In the genomic region with DNA sequence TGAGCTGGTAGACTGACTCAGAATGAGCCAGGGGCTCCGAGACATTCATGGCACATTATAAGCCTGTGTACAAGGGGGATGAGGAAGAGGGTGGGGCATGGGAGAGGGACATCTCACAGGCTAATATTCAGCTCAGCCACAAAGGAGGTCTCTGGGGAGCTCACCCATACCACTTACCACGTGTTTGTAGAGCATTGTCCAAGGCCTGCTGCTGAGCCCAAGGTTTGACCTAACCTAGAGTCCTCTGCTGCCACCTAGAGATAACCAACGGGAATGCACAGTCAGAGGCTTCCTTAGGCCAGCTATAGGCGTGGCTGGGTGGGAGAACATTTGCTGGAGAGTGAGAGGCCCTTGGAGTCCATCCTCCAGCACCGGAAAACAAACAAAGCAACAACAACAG, we compare ENCODE assay signal across 8 mouse cellular contexts. TPM values are rescaled to one million over a fixed set of nuclear protein-coding genes. Genes with fewer than 3 reads are reported as not detected.
DNase-seq lines count a peak whose midpoint lies in the region; ATAC-seq and TF ChIP-seq lines count a peak whose summit lies in the region.

No protein-coding gene starts in this region.

- H3K9ac ChIP-seq in embryonic facial prominence, embryonic 15.5 days, result no peak overlapping the region
- H3K9ac ChIP-seq in heart, embryonic 11.5 days (ENCODE audit: low read depth, low read length), result no peak overlapping the region
- H3K9ac ChIP-seq in kidney, embryonic 15.5 days, result no peak overlapping the region
- H3K9ac ChIP-seq in liver, embryonic 13.5 days, result no peak overlapping the region
- no peak overlapping the region for H3K9ac ChIP-seq in stomach, postnatal 0 days (ENCODE audit: low read length)

- no peaks in the 10 kb centered on the region for H3K36me3 ChIP-seq in embryonic facial prominence, embryonic 15.5 days
- H3K36me3 ChIP-seq in heart, embryonic 11.5 days (ENCODE audit: control insufficient read depth, insufficient read depth, low read length), result no peaks in the 10 kb centered on the region
- no peaks in the 10 kb centered on the region for H3K36me3 ChIP-seq in kidney, embryonic 15.5 days
- H3K36me3 ChIP-seq in liver, embryonic 13.5 days, result no peaks in the 10 kb centered on the region
- no peaks in the 10 kb centered on the region for H3K36me3 ChIP-seq in stomach, postnatal 0 days (ENCODE audit: control insufficient read depth, insufficient read depth, low read length)

- no peak overlapping the region for H3K4me2 ChIP-seq in embryonic facial prominence, embryonic 15.5 days (replicated peaks)
- H3K4me2 ChIP-seq in heart, embryonic 11.5 days, result no peak overlapping the region
- no peak overlapping the region for H3K4me2 ChIP-seq in kidney, embryonic 15.5 days
- no peak overlapping the region for H3K4me2 ChIP-seq in liver, embryonic 13.5 days
- no peak overlapping the region for H3K4me2 ChIP-seq in stomach, postnatal 0 days (replicated peaks; ENCODE audit: low read depth)

- peak; percentile 97 for ATAC-seq in CD4-positive, CD25-positive, alpha-beta regulatory T cell, adult 4 months
- ATAC-seq in embryonic facial prominence, embryonic 15.5 days (ENCODE audit: insufficient number of reproducible peaks, low FRiP score, low TSS enrichment, low read depth), result 0 out of 2 replicates have a peak, but pooled peaks have one; percentile 51
- peak; percentile 73 for ATAC-seq in heart, embryonic 11.5 days (replicated peaks; ENCODE audit: insufficient number of reproducible peaks, low FRiP score, low TSS enrichment)
- ATAC-seq in kidney, embryonic 15.5 days (replicated peaks; ENCODE audit: low FRiP score), result peak; percentile 87
- peak; percentile 59 for ATAC-seq in liver, embryonic 13.5 days (ENCODE audit: low read depth)
- peak; percentile 84 for ATAC-seq in stomach, postnatal 0 days (ENCODE audit: low FRiP score, low TSS enrichment)

- H3K27me3 ChIP-seq in embryonic facial prominence, embryonic 15.5 days, result peaks cover 10% of the 10 kb centered on the region
- peaks cover 6% of the 10 kb centered on the region; the same call in 1 of the 2 replicates for H3K27me3 ChIP-seq in heart, embryonic 11.5 days (ENCODE audit: control insufficient read depth, insufficient read depth, low read length)
- H3K27me3 ChIP-seq in kidney, embryonic 15.5 days, result peaks cover 10% of the 10 kb centered on the region
- H3K27me3 ChIP-seq in liver, embryonic 13.5 days, result peaks cover 8% of the 10 kb centered on the region
- H3K27me3 ChIP-seq in stomach, postnatal 0 days (ENCODE audit: control insufficient read depth, insufficient read depth, low read length), result no peaks in the 10 kb centered on the region

- H3K27ac ChIP-seq in bone marrow, adult 2 months (ENCODE audit: control insufficient read depth, insufficient read depth, low read depth, low read length, poor library complexity), result no peak overlapping the region
- no peak overlapping the region for H3K27ac ChIP-seq in embryonic facial prominence, embryonic 15.5 days (replicated peaks)
- no peak overlapping the region for H3K27ac ChIP-seq in heart, embryonic 11.5 days (ENCODE audit: low read depth, low read length)
- H3K27ac ChIP-seq in kidney, embryonic 15.5 days, result no peak overlapping the region
- H3K27ac ChIP-seq in liver, embryonic 13.5 days, result peak overlapping the region; percentile 45; the same call in 1 of the 2 replicates
- H3K27ac ChIP-seq in stomach, postnatal 0 days (replicated peaks), result 0 out of 2 replicates have a peak overlapping the region, but pooled peaks have one; percentile 14

- 22% methylated on average over 5 of the region's 5 CpGs for WGBS in bone marrow, adult 2 months
- WGBS in embryonic facial prominence, embryonic 15.5 days, result 22% methylated on average over 5 of the region's 5 CpGs
- 20% methylated on average over 5 of the region's 5 CpGs for WGBS in heart, embryonic 11.5 days (ENCODE audit: insufficient replicate concordance)
- WGBS in kidney, embryonic 15.5 days, result 22% methylated on average over 5 of the region's 5 CpGs
- 18% methylated on average over 5 of the region's 5 CpGs for WGBS in liver, embryonic 13.5 days (ENCODE audit: insufficient replicate concordance)
- WGBS in stomach, postnatal 0 days, result 21% methylated on average over 5 of the region's 5 CpGs

- TF ChIP-seq EP300 in stomach, postnatal 0 days (optimal IDR thresholded peaks at IDR 0.05), result no peak

- H3K9me3 ChIP-seq in embryonic facial prominence, embryonic 15.5 days (replicated peaks), result no peaks in the 10 kb centered on the region
- H3K9me3 ChIP-seq in heart, embryonic 11.5 days (replicated peaks; ENCODE audit: control insufficient read depth, low read length), result no peaks in the 10 kb centered on the region
- H3K9me3 ChIP-seq in kidney, embryonic 15.5 days (replicated peaks), result no peaks in the 10 kb centered on the region
- H3K9me3 ChIP-seq in liver, embryonic 13.5 days (replicated peaks), result no peaks in the 10 kb centered on the region
- no peaks in the 10 kb centered on the region for H3K9me3 ChIP-seq in stomach, postnatal 0 days (ENCODE audit: control insufficient read depth, low read length)

- TF ChIP-seq CTCF in bone marrow, adult 2 months (IDR thresholded peaks at IDR 0.05; ENCODE audit: control insufficient read depth, insufficient read depth, low read length), result peak; percentile 87
- TF ChIP-seq CTCF in stomach, postnatal 0 days (IDR thresholded peaks at IDR 0.05; ENCODE audit: low read depth), result peak; percentile 92

- peak; percentile 70 for DNase-seq in liver, embryonic 13.5 days
- peak; percentile 79 for DNase-seq in neural tube, embryonic 10.5 days (ENCODE audit: extremely low spot score, low spot score)
- DNase-seq in stomach, postnatal 0 days (ENCODE audit: low spot score), result peak; percentile 78

- no peak for TF ChIP-seq POLR2A in bone marrow, adult 2 months (IDR thresholded peaks at IDR 0.05; ENCODE audit: borderline replicate concordance, control insufficient read depth, low read depth, low read length)

- H3K4me3 ChIP-seq in bone marrow, adult 2 months (replicated peaks; ENCODE audit: control insufficient read depth, low read depth, low read length), result no peak overlapping the region
- no peak overlapping the region for H3K4me3 ChIP-seq in embryonic facial prominence, embryonic 15.5 days (replicated peaks)
- no peak overlapping the region for H3K4me3 ChIP-seq in heart, embryonic 11.5 days (ENCODE audit: low read depth, low read length)
- no peak overlapping the region for H3K4me3 ChIP-seq in kidney, embryonic 15.5 days (replicated peaks)
- H3K4me3 ChIP-seq in liver, embryonic 13.5 days (replicated peaks), result no peak overlapping the region
- no peak overlapping the region for H3K4me3 ChIP-seq in stomach, postnatal 0 days (ENCODE audit: low read depth, low read length)

- H3K4me1 ChIP-seq in bone marrow, adult 2 months (ENCODE audit: control insufficient read depth, insufficient read depth, low read length), result no peaks in the 10 kb centered on the region; the same call in 1 of the 2 replicates
- no peaks in the 10 kb centered on the region for H3K4me1 ChIP-seq in embryonic facial prominence, embryonic 15.5 days
- H3K4me1 ChIP-seq in heart, embryonic 11.5 days (ENCODE audit: control insufficient read depth, insufficient read depth, low read length), result peaks cover 8% of the 10 kb centered on the region
- peaks cover 4% of the 10 kb centered on the region; the same call in 1 of the 2 replicates for H3K4me1 ChIP-seq in kidney, embryonic 15.5 days
- peaks cover 50% of the 10 kb centered on the region for H3K4me1 ChIP-seq in liver, embryonic 13.5 days (replicated peaks)
- H3K4me1 ChIP-seq in stomach, postnatal 0 days (replicated peaks; ENCODE audit: control insufficient read depth, insufficient read depth), result no peaks in the 10 kb centered on the region

RNA-seq across cellular contexts. Expression of a gene that starts 36.9 kb away (rescaled TPM):
- polyA plus RNA-seq in CD4-positive, CD25-positive, alpha-beta regulatory T cell, adult 4 months (2017; shearing (Covaris generic)), result 10 to 100 TPM; 41.3 to 42.7 TPM
- polyA plus RNA-seq in bone marrow, adult 2 months (2011; ENCODE audit: insufficient read depth, insufficient read length, low replicate concordance, missing spikeins), result 7.8 and 19.4 TPM in 2 replicates
- 38.9 and 40.0 TPM in 2 replicates for polyA plus RNA-seq in embryonic facial prominence, embryonic 15.5 days (2015; fragmentation: Nextera tagmentation; extraction: Ambion mirVana)
- 45.7 and 50.7 TPM in 2 replicates for polyA plus RNA-seq in heart, embryonic 11.5 days (2014; fragmentation: Nextera tagmentation; extraction: Ambion mirVana)
- 54.1 and 55.1 TPM in 2 replicates for polyA plus RNA-seq in kidney, embryonic 15.5 days (2015; fragmentation: Nextera tagmentation; extraction: Ambion mirVana)
- polyA plus RNA-seq in liver, embryonic 13.5 days (2015; fragmentation: Nextera tagmentation; extraction: Ambion mirVana), result 39.6 and 45.0 TPM in 2 replicates
- 20.5 and 21.4 TPM in 2 replicates for polyA plus RNA-seq in stomach, postnatal 0 days (2015; fragmentation: Nextera tagmentation; extraction: Ambion mirVana)

RNA-seq across cellular contexts. Expression of a gene that starts 49.5 kb away (rescaled TPM):
- 10 to 100 TPM; 12.1 to 23.6 TPM for polyA plus RNA-seq in CD4-positive, CD25-positive, alpha-beta regulatory T cell, adult 4 months (2017; shearing (Covaris generic))
- 1.2 and 4.0 TPM in 2 replicates for polyA plus RNA-seq in bone marrow, adult 2 months (2011; ENCODE audit: insufficient read depth, insufficient read length, low replicate concordance, missing spikeins)
- polyA plus RNA-seq in embryonic facial prominence, embryonic 15.5 days (2015; fragmentation: Nextera tagmentation; extraction: Ambion mirVana), result 0.81 and 1.7 TPM in 2 replicates
- 0.72 TPM in 1 of 2 replicates, not detected in the other for polyA plus RNA-seq in heart, embryonic 11.5 days (2014; fragmentation: Nextera tagmentation; extraction: Ambion mirVana)
- polyA plus RNA-seq in kidney, embryonic 15.5 days (2015; fragmentation: Nextera tagmentation; extraction: Ambion mirVana), result 0.72 and 1.4 TPM in 2 replicates
- polyA plus RNA-seq in liver, embryonic 13.5 days (2015; fragmentation: Nextera tagmentation; extraction: Ambion mirVana), result 8.4 and 11.5 TPM in 2 replicates
- 0.65 and 0.74 TPM in 2 replicates for polyA plus RNA-seq in stomach, postnatal 0 days (2015; fragmentation: Nextera tagmentation; extraction: Ambion mirVana)

Comparison
In these comparisons a context has a peak if more than half of its experiments do, and no peak if none do; other contexts are left out.
1. H3K27ac ChIP-seq: peak in liver, embryonic 13.5 days (single experiment) and stomach, postnatal 0 days (single experiment); none in bone marrow, adult 2 months (single experiment), embryonic facial prominence, embryonic 15.5 days (single experiment), heart, embryonic 11.5 days (single experiment) and kidney, embryonic 15.5 days (single experiment).
2. Peak in every context shown above with its lines, with median percentiles within 50 percentile points of each other: ATAC-seq and DNase-seq.